Mouse (Mus musculus): Measurements from ENCODE around the gene Nyap2.

Nyap2 gene

DNA sequence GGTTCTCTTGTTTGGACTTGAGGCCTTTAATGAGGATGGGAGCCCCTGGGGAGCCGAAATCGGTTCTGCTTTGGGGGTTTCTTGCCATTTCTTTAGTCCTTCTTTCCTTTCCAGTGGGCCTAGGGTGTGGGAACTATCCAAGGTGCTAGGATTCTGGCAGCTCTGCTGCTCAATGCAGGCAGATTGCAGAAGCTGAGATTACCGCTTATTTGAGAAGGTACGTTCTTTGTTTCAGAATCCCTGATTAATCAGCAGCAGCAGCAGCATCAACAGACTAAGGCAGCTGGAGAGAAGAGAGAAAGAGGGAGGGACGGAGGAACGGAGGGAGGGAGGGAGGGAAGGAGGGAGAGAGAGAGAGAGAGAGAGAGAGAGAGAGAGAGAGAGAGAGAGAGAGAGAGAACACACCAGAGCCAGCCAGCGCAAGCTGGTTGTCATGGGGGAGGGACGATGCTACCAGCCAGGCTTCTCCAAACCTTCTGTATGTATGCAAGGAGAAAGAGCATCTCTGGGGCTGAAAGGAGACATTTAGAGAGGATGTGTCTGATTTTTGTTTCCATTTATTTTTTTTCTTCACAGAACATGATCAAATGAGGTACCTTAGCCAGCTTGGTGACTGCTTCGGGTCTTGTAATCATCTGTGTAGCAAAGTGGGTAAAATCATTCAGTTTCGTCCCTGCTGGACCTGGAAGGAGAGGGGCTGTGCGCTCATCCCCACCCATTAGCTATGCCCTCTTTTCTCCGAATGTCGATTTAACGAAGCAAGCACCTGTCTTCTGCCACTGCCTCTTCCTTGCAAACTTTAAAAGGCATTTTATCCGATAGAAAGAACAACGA, at the start of gene Nyap2:
Gene Nyap2, plus strand, starts transcription at position 120 of the 834 bp plus-strand sequence.
- DNase-seq (ENCODE audit: inconsistent age in 2 of 2, low spot score in 1 of 2): peak in 1 of 2 experiments; percentile 36

GRCm38 (mm10) chr1:81042907-81043868, 33.6 kb upstream of the Nyap2 start:
- DNase-seq (ENCODE audit: inconsistent age in 2 of 2, low spot score in 1 of 2): no peak

DNA sequence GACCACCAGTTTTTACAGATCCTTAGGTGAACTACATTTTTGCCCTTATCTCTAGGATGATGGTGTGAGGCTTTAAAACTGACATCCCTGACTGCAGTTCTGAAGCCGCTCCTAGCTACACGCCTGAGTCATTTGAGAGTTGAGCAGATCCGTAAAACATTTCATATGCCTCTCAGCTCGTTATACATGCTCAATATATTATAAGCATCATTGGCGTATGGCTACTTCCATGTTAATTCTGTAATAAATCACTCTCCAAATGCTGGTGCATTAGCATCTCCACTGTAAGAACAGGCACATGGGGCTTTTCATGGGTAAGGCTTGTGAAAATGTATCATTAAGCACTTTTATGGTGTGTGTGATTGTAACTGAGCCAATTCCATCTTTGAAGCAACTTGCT, 18.4 kb upstream of the Nyap2 start:
- DNase-seq (ENCODE audit: inconsistent age in 2 of 2, low spot score in 1 of 2): no peak

- DNase-seq (ENCODE audit: inconsistent age in 2 of 2, low spot score in 1 of 2): no peak
These were observed 17.9 kb upstream of the Nyap2 start for GRCm38 (mm10) chr1:81058835-81059234.

GRCm38 (mm10) chr1:81062811-81063210, 13.9 kb upstream of the Nyap2 start:
- DNase-seq (ENCODE audit: inconsistent age in 2 of 2, low spot score in 1 of 2): no peak

DNA sequence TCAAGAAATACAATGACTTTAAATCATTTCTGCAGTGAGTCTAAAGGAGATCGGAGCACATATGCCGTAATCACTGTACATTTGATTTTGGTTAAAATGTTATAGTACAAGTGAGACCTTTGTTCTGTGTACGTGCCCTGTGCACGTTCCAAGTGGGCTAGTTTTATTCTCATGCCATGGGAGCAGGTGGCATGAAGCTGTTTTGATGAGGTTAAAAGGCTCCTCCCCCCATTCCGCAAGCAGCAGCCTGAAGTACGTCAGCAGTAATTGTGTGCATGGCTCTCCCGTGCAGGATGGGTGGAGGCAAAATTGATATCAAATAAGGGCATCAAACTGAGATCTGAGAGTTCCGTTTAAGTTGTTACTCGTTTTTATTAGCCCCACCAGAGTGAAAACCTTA, 491 bp upstream of the Nyap2 start:
- DNase-seq (ENCODE audit: inconsistent age in 2 of 2, low spot score in 1 of 2): peak; percentile 11 to 31

DNA sequence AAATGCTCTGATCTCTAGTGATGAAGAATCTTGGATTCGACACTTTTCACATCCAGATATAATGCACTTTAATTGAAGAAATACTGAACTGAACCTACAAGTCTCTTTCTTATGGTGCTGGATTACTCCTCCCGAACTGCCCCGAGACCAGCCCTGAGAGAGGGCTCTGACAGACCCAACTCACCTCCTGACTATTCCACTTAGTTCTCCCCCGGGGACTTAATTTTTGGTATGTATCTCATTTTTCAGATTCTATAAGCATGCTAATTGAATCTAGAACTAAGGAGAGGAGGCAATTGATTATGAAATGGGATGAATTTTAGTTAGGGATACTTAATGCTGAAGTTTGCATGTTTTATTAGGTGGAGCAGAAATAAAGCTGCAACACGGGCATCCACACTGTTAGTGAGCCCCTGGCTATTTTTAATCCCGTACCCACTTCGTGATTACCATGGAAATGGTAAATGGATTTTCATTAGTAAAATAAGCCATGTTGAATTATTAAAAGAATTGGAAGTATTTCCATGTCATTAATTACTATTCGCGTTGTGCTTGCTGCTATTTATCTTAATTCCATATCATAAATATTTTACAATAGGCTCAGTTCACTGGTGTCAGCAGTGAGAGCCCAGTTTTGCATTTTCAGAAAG, 1.0 kb downstream of the Nyap2 start:
- DNase-seq (ENCODE audit: inconsistent age in 2 of 2, low spot score in 1 of 2): no peak

DNA sequence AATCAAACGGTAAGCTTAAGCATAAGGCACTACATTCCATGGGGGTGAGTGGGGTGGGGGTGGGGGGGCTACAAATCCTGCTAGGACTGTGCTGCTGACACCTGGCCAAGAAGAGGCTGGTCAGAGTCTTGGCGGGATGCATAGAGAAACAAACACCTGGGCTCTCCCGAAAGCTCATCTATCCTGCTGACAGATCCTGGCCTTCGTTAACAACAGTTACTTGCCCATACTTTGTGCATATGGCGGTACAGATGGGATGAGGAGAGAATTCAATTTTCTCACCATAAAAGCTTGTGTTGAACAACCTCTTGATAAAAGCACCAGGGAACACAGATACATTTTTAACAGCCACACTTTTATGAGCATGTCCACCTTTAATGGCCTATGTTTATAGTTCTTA, 10.7 kb downstream of the Nyap2 start:
- no peak for DNase-seq (ENCODE audit: inconsistent age in 2 of 2, low spot score in 1 of 2)

DNA sequence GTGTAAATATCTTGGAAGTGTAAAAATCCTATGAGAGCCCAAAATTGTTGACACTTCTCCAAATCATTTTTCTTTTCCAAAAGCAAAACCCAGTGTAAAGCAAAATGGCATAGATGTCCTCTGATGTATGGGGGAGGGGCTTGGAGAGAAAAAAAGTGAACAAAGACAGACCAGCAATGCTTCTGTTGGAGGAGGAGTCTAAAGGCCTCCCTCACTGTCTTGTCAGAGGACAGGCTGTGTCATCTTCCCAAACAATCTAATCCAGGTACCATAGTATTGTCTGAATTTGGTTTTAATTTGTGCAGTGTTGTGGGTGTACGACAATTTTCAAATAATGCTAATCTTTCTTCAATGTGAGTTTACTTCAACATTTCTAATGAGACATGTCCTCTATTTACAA, 13.7 kb downstream of the Nyap2 start:
- no peak for DNase-seq (ENCODE audit: inconsistent age in 2 of 2, low spot score in 1 of 2)

GRCm38 (mm10) chr1:81090979-81091378, 14.2 kb downstream of the Nyap2 start:
- DNase-seq (ENCODE audit: inconsistent age in 2 of 2, low spot score in 1 of 2): no peak

DNA sequence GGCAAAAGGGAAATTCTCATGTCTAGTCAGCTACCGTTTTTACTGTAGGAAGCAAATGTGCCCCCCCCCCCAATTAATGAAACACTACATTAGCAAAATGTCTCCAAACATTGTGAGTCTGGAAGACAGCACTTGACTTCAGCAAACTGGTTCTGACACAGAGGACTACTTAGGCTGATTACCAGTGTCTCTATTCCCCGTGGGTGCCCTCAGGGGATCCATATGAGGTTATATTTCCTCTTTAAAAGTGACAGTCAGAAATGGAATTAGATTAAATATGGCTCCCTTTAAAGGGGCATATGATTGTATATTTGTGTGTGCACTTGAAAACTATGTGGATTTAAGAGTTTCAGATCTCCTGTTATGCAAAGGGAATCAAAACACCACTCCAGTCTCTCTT, 15.3 kb downstream of the Nyap2 start:
- DNase-seq (ENCODE audit: inconsistent age in 2 of 2, low spot score in 1 of 2): no peak

- DNase-seq (ENCODE audit: inconsistent age in 2 of 2, low spot score in 1 of 2): no peak
These were observed 16.1 kb downstream of the Nyap2 start for GRCm38 (mm10) chr1:81092886-81093285.

DNA sequence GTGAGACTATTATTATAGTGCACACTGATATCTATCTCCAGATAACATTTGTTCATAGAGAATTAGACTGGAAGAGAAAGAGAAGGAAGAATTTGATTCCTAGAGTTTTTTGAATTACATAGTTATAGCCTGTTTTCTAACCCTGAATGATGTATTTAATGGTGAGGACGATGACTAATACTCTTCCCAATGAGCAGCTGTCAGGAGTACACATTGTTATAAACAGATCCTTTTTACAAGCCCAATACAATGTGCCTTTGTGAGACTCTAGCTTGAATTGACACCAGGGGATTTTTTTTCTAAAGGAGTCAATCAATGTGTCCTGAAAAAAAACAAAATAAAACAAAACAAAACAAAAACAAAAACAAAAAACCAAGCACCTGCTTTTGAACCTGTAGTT, 22.2 kb downstream of the Nyap2 start:
- DNase-seq (ENCODE audit: inconsistent age in 2 of 2, low spot score in 1 of 2): no peak

DNA sequence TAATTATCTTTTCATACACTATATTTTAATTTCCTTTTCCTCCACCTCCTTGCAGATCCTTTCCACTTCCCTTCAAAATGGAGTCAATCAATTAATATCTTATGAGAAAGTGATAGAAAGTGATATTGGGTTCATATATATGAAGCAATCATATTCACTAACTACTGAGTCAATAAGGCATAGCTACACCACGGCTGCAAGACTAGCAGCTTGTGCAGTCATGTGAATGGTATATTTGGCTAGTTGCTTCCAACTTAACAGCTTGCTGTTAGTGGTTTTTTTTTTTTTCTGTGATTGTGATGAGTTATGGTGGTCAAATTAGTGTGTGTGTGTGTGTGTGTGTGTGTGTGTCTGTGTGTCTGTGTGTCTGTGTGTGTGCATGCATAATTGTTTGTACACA, 25.0 kb downstream of the Nyap2 start:
- no peak for DNase-seq (ENCODE audit: inconsistent age in 2 of 2, low spot score in 1 of 2)

DNA sequence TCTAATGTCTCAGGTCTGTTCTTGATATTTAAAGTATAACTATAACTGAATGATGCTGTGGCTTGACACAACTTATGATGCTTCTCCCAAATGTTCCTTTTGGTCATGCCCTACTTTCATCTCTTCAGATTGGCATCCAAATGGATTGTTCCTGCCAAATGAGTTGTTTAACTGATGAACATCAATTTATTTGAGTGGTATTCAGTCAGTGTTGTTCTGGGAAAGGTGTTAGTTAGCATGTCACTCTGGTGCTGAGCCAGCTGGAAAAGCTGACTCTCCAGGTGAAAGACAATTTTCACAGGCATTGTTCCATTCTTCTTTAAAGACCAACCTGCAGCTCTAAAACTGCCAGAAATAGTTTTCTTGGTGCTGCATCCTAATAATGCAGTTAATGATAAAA, 43.0 kb downstream of the Nyap2 start:
- no peak for DNase-seq (ENCODE audit: inconsistent age in 2 of 2, low spot score in 1 of 2)

- DNase-seq (ENCODE audit: inconsistent age in 2 of 2, low spot score in 1 of 2): no peak
These were observed 55.4 kb downstream of the Nyap2 start for GRCm38 (mm10) chr1:81132007-81132712.

DNA sequence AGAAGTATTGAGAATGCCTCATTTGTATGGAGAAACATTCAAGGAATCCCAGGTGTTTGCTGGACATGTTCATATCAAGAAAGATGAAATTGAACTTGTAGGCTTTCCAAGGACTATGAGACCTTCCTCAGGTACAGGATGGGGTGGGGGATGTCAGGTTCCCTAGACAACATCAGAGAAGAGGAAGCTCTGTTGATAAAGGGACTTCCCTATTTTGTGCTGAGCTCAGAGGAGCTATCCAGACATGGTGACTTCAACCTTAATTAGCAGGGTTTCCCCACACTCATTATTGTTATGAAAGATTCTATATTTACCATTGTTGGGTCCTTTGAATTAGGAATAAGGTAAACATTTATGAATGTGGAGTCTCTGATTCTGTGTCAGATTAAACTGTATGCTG, 67.1 kb downstream of the Nyap2 start:
- no peak for DNase-seq (ENCODE audit: inconsistent age in 2 of 2, low spot score in 1 of 2)

DNA sequence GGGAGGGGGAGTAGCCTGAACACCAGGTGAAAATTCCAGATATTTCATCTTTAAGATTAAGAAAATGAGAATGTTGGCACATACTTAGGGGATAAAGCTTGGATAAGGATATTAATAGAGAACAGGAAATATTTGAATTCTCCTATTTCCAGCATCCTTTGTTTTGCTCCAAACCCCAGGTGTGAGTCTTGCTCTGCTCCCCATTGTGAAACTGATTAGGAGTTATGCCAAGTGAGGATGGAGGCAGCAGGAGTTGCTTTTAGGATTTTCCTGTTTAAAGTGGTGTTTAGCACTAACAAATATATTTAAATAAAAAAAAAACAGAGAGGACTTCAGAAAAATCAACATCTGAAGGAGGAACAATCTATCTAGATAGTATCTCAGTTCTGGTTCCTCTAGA, 68.8 kb downstream of the Nyap2 start:
- DNase-seq (ENCODE audit: inconsistent age in 2 of 2, low spot score in 1 of 2): no peak

DNA sequence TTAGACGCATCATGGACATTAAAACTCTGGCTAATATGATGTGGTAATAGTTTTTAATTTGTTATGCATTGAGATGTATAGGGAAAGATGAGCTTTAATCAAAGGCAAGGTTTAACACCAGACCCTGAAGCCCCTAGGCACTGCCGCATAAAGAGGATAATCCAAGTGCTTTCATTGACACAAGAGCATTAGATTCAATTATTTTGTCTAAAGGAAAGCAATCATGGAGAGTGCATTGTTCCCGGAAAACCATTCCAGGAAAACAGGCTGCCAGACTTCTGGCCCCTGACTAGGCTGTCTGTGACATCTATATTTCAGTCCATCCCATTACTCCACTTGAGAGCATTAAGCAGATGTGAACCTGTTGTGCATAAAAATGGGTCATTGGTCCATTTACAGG, 92.5 kb downstream of the Nyap2 start:
- DNase-seq (ENCODE audit: inconsistent age in 2 of 2, low spot score in 1 of 2): no peak

- DNase-seq (ENCODE audit: inconsistent age in 2 of 2, low spot score in 1 of 2): no peak
These were observed 96.0 kb downstream of the Nyap2 start for GRCm38 (mm10) chr1:81172703-81173102.

- no peak for DNase-seq (ENCODE audit: inconsistent age in 2 of 2, low spot score in 1 of 2)
These were observed 96.6 kb downstream of the Nyap2 start for GRCm38 (mm10) chr1:81173303-81173702.
